Mouse (Mus musculus) gastrocnemius, postnatal 25 days (tissue): ENCODE data around the gene Rere. TPM values are rescaled to one million over a fixed set of nuclear protein-coding genes. Genes with fewer than 3 reads are reported as not detected.
"Not testable (repeated sequence)": the region's sequence is repeated elsewhere in the genome, so short reads cannot be mapped to it uniquely, and the experiment has no call there.

Experiments used
- DNase-seq: peaks from one replicate; pipeline ENCODE4 v3.0.0; 2022
- total RNA-seq, 2 experiments: library from RNA; stranded (reverse); gene quantifications; 1 replicate in 1 of 2; 2 replicates in 1 of 2; pipeline ENCODE4 v1.2.3; 2021

Gene Rere
- total RNA-seq, 2 experiments from 2014 or later = 51.0 to 56.4 TPM

- DNase-seq = peak; percentile 87
These were observed 301.7 kb downstream of the Rere start for GRCm38 (mm10) chr4:150582966-150583776.

- no peak for DNase-seq
These were observed 302.3 kb downstream of the Rere start for GRCm38 (mm10) chr4:150583777-150584135.

- DNase-seq = no peak
These were observed 304.4 kb downstream of the Rere start for GRCm38 (mm10) chr4:150585800-150586199.

GRCm38 (mm10) chr4:150586275-150586674, 304.8 kb downstream of the Rere start:
- DNase-seq = no peak

- DNase-seq = no peak
These were observed 306.3 kb downstream of the Rere start for GRCm38 (mm10) chr4:150587597-150588299.

- no peak for DNase-seq
These were observed 306.8 kb downstream of the Rere start for GRCm38 (mm10) chr4:150588300-150588621.

- no peak for DNase-seq
These were observed 309.3 kb downstream of the Rere start for GRCm38 (mm10) chr4:150590621-150591282.

GRCm38 (mm10) chr4:150591602-150592001, 310.2 kb downstream of the Rere start:
- no peak for DNase-seq

- no peak for DNase-seq
These were observed 310.6 kb downstream of the Rere start for GRCm38 (mm10) chr4:150592087-150592486.

GRCm38 (mm10) chr4:150593473-150594217, 312.2 kb downstream of the Rere start:
- DNase-seq = no peak

GRCm38 (mm10) chr4:150594298-150594829, 312.9 kb downstream of the Rere start:
- no peak for DNase-seq

- DNase-seq = no peak
These were observed 313.6 kb downstream of the Rere start for GRCm38 (mm10) chr4:150595071-150595470.

- no peak for DNase-seq
These were observed 314.5 kb downstream of the Rere start for GRCm38 (mm10) chr4:150595991-150596390.

GRCm38 (mm10) chr4:150598686-150599085, 317.2 kb downstream of the Rere start:
- DNase-seq = no peak

- DNase-seq = no peak
These were observed 317.9 kb downstream of the Rere start for GRCm38 (mm10) chr4:150599119-150599992.

- DNase-seq = not testable (repeated sequence)
These were observed 319.1 kb downstream of the Rere start for GRCm38 (mm10) chr4:150600503-150600902.

- DNase-seq = no peak
These were observed 320.0 kb downstream of the Rere start for GRCm38 (mm10) chr4:150601489-150601888.

GRCm38 (mm10) chr4:150603366-150604061, 322.1 kb downstream of the Rere start:
- no peak for DNase-seq

GRCm38 (mm10) chr4:150605804-150606203, 324.4 kb downstream of the Rere start:
- no peak for DNase-seq

- no peak for DNase-seq
These were observed 325.2 kb downstream of the Rere start for GRCm38 (mm10) chr4:150606449-150607161.
